Mouse (Mus musculus) bone marrow macrophage, adult 2 months (primary cell): Measurements from ENCODE around the gene Olfr808.

ENCODE experiments used
- CTCF ChIP-seq: IDR thresholded peaks from 2 replicates; pipeline ENCODE4 v1.5.1; 2012; ENCODE audit warnings: low read depth, mild to moderate bottlenecking, low read length, moderate library complexity
- POLR2A ChIP-seq: IDR thresholded peaks from 2 replicates; pipeline ENCODE4 v1.6.1; 2012; ENCODE audit warnings: mild to moderate bottlenecking, low read depth, low read length, borderline replicate concordance

DNA sequence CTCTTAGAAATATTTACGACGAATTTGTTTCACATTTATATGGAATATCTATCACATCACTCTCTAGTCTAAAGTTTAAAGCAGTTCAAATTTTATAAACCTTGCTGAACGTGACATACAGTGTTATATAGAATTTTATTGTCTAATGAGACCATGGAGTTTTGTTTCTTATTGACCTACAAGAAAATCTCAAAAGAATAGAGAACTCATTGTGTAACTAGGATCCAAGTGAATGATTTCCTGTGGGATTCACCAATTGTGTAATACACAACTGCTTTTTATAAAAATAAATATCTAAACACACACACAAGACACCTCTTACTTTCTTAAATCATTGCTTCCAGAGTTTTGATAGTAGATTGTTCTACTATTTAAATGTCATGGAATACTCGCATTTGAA is 39.0 kb downstream of the Olfr808 start, which contains the start of gene Olfr811:
- TF ChIP-seq POLR2A (no peak), CTCF (no peak)
